Mouse (Mus musculus) small intestine, adult 2 months (tissue): Measurements from ENCODE around the gene Fah.

Experiments used
- CTCF ChIP-seq: fragments of 200-500 bp; IDR thresholded peaks from 2 replicates; pipeline ENCODE4 v1.5.1; 2012; ENCODE audit warnings: low read depth, mild to moderate bottlenecking, control low read depth, inconsistent platforms, low read length, moderate library complexity, mixed read lengths; ENCODE audit not compliant: insufficient replicate concordance, insufficient read length; ENCODE audit errors: extremely low read depth
- POLR2A ChIP-seq: fragments of 200-500 bp; IDR thresholded peaks from 2 replicates; pipeline ENCODE4 v1.6.1; 2012; ENCODE audit warnings: low read depth, mild to moderate bottlenecking, control low read depth, inconsistent platforms, low read length, moderate library complexity

DNA sequence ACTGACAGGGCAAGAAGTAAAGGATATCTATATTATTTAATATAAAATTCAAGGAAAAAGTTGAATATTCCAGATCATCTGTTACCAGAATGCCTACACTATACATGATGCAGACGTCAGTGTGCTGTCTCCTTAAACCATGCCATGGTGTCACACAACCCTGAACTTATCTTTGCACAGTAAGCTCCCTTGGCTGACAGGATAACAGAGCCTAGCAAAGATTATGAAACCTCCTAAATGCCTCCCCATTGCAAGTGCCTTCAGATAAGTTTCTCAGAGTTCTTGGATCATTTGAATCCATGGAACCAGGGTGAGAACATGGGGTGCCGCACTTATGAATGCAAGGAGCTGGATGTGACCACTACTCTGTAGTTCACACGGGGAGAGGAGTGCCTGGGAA lies 25.4 kb upstream of the Fah start:
- TF ChIP-seq CTCF (no peak), POLR2A (no peak)
